In genomic region chr3:104550594-104550993, GRCm38 (mm10) we compare ENCODE assay signal across 17 mouse cellular contexts.
"Had no signal": no experiment of that assay in that cellular context is flagged by ENCODE, and none has a peak within 500 bp of the region (broad histone marks: within the 10 kb centered on the region; RNA-seq: fewer than 3 reads in every experiment).

No protein-coding gene starts in this region.

- ATAC-seq: liver, postnatal 0 days; lung, postnatal 0 days; midbrain, embryonic 13.5 days; midbrain, embryonic 15.5 days had no signal

- H3K9ac ChIP-seq: liver, postnatal 0 days; lung, embryonic 15.5 days; midbrain, embryonic 13.5 days; midbrain, embryonic 15.5 days; neural tube, embryonic 12.5 days; stomach, embryonic 15.5 days had no signal

- H3K9me3 ChIP-seq: lung, embryonic 15.5 days; megakaryocyte, embryonic 14.5 days; midbrain, embryonic 13.5 days; midbrain, embryonic 15.5 days; neural tube, embryonic 12.5 days; stomach, embryonic 15.5 days had no signal

- H3K36me3 ChIP-seq: lung, embryonic 15.5 days; midbrain, embryonic 13.5 days; midbrain, embryonic 15.5 days; neural tube, embryonic 12.5 days; stomach, embryonic 15.5 days had no signal

- H3K4me2 ChIP-seq: lung, embryonic 15.5 days; midbrain, embryonic 11.5 days; midbrain, embryonic 13.5 days; midbrain, embryonic 15.5 days; neural tube, embryonic 12.5 days; stomach, embryonic 15.5 days had no signal

- H3K27me3 ChIP-seq: lung, embryonic 15.5 days; midbrain, embryonic 13.5 days; midbrain, embryonic 15.5 days; neural tube, embryonic 12.5 days; stomach, embryonic 15.5 days had no signal

- H3K4me1 ChIP-seq: lung, embryonic 15.5 days; megakaryocyte, embryonic 14.5 days; midbrain, embryonic 13.5 days; midbrain, embryonic 15.5 days; neural tube, embryonic 12.5 days; stomach, embryonic 15.5 days had no signal

- H3K4me3 ChIP-seq: lung, embryonic 15.5 days; megakaryocyte, embryonic 14.5 days; midbrain, embryonic 13.5 days; midbrain, embryonic 15.5 days; neural tube, embryonic 12.5 days; stomach, embryonic 15.5 days had no signal

- DNase-seq: liver, postnatal 0 days; lung, adult 2 months; lung, postnatal 14 days; lung, postnatal 36 days; right cerebral cortex, postnatal 14 days; thymus, adult 18-20 months; thymus, postnatal 14 days; thymus, postnatal 36 days had no signal

- H3K27ac ChIP-seq: lung, embryonic 15.5 days; macrophage; midbrain, embryonic 13.5 days; midbrain, embryonic 15.5 days; neural tube, embryonic 12.5 days; stomach, embryonic 15.5 days had no signal
